8 mouse cellular contexts compared by ENCODE assay signal in genomic region chr17:43326726-43327700, GRCm38 (mm10). TPM values are rescaled to one million over a fixed set of nuclear protein-coding genes. Genes with fewer than 3 reads are reported as not detected.
A peak's percentile ranks its signal among the peaks of the same experiment; 100 is the strongest.
DNase-seq lines count a peak whose midpoint lies in the region; ATAC-seq and TF ChIP-seq lines count a peak whose summit lies in the region.

No protein-coding gene starts in this region.

- TF ChIP-seq POLR2A in thymus, adult 2 months (IDR thresholded peaks at IDR 0.05; ENCODE audit: control insufficient read depth, extremely low read depth, insufficient read depth, low read length, poor library complexity): no peak
- TF ChIP-seq POLR2A in heart, adult 2 months (IDR thresholded peaks at IDR 0.05; ENCODE audit: insufficient read depth, low read depth, low read length): no peak

- 13% methylated on average over 29 of the region's 29 CpGs for WGBS in thymus, adult 2 months
- WGBS in heart, adult 2 months: 18% methylated on average over 28 of the region's 29 CpGs
- WGBS in intestine, postnatal 0 days: 17% methylated on average over 29 of the region's 29 CpGs
- 7% methylated on average over 28 of the region's 29 CpGs for WGBS in liver, embryonic 13.5 days (ENCODE audit: insufficient replicate concordance)

- peak overlapping the region; percentile 60 for H3K4me2 ChIP-seq in intestine, postnatal 0 days (replicated peaks; ENCODE audit: low read depth)
- H3K4me2 ChIP-seq in liver, embryonic 13.5 days: peak overlapping the region; percentile 65

- H3K27me3 ChIP-seq in thymus, adult 2 months (ENCODE audit: control insufficient read depth, insufficient read depth, low read length): no peaks in the 10 kb centered on the region
- H3K27me3 ChIP-seq in heart, adult 2 months (ENCODE audit: control insufficient read depth, insufficient read depth, low read length): no peaks in the 10 kb centered on the region
- no peaks in the 10 kb centered on the region for H3K27me3 ChIP-seq in intestine, postnatal 0 days (replicated peaks; ENCODE audit: control insufficient read depth, insufficient read depth, low read length)
- H3K27me3 ChIP-seq in liver, embryonic 13.5 days: no peaks in the 10 kb centered on the region

- no peak overlapping the region for H3K9ac ChIP-seq in heart, adult 2 months (ENCODE audit: low read depth, low read length)
- H3K9ac ChIP-seq in intestine, postnatal 0 days (ENCODE audit: low read depth, low read length): peak overlapping the region; percentile 11; the same call in 1 of the 2 replicates
- H3K9ac ChIP-seq in liver, embryonic 13.5 days: peak overlapping the region; percentile 61

- H3K4me1 ChIP-seq in thymus, adult 2 months (replicated peaks; ENCODE audit: control insufficient read depth, insufficient read depth, low read length): no peaks in the 10 kb centered on the region
- H3K4me1 ChIP-seq in heart, adult 2 months (ENCODE audit: control insufficient read depth, insufficient read depth, low read length): peaks cover 5% of the 10 kb centered on the region
- H3K4me1 ChIP-seq in intestine, postnatal 0 days (replicated peaks; ENCODE audit: control insufficient read depth, insufficient read depth, low read length): no peaks in the 10 kb centered on the region
- peaks cover 68% of the 10 kb centered on the region for H3K4me1 ChIP-seq in liver, embryonic 13.5 days (replicated peaks)

- peak; percentile 20 for DNase-seq in thymus, adult 2 months
- DNase-seq in thymus, adult 18-20 months: no peak
- DNase-seq in embryo, embryonic 10.5 days (ENCODE audit: low spot score): peak; percentile 90
- peak; percentile 55 to 76 for DNase-seq in heart, adult 2 months
- DNase-seq in liver, embryonic 13.5 days: peak; percentile 59
- peak; percentile 21 for DNase-seq in thymus, postnatal 25 days

- peak; percentile 77 for ATAC-seq in intestine, postnatal 0 days
- ATAC-seq in liver, embryonic 13.5 days (ENCODE audit: low read depth): no peak
- ATAC-seq in monocyte, adult 5-6 weeks (replicated peaks; ENCODE audit: insufficient number of reproducible peaks, low FRiP score, low TSS enrichment, poor library complexity, severe bottlenecking): 0 out of 2 replicates have a peak, but pooled peaks have one; percentile 47

- TF ChIP-seq EP300 in heart, adult 2 months (IDR thresholded peaks at IDR 0.05; ENCODE audit: insufficient read depth, low read depth, low read length): peak; percentile 92; the same call in 1 of the 2 replicates

- TF ChIP-seq CTCF in thymus, adult 2 months (IDR thresholded peaks at IDR 0.05; ENCODE audit: borderline replicate concordance, control insufficient read depth, extremely low read depth, insufficient read depth, low read length, poor library complexity): no peak
- peak; percentile 71 for TF ChIP-seq CTCF in heart, adult 2 months (IDR thresholded peaks at IDR 0.05)
- peak; percentile 83 for TF ChIP-seq CTCF in intestine, postnatal 0 days (IDR thresholded peaks at IDR 0.05; ENCODE audit: low read depth)

- no peak overlapping the region for H3K27ac ChIP-seq in thymus, adult 2 months (ENCODE audit: control insufficient read depth, insufficient read depth, low read length)
- H3K27ac ChIP-seq in heart, adult 2 months: peak overlapping the region; percentile 72
- peak overlapping the region; percentile 15; the same call in 1 of the 2 replicates for H3K27ac ChIP-seq in intestine, postnatal 0 days (ENCODE audit: low read depth, low read length)
- H3K27ac ChIP-seq in liver, embryonic 13.5 days: peak overlapping the region; percentile 93

- H3K36me3 ChIP-seq in thymus, adult 2 months (ENCODE audit: control insufficient read depth, insufficient read depth, low read length): no peaks in the 10 kb centered on the region
- no peaks in the 10 kb centered on the region for H3K36me3 ChIP-seq in heart, adult 2 months (ENCODE audit: control insufficient read depth, insufficient read depth, low read length)
- no peaks in the 10 kb centered on the region for H3K36me3 ChIP-seq in intestine, postnatal 0 days (ENCODE audit: control insufficient read depth, insufficient read depth)
- no peaks in the 10 kb centered on the region for H3K36me3 ChIP-seq in liver, embryonic 13.5 days

- H3K79me2 ChIP-seq in heart, adult 2 months (replicated peaks; ENCODE audit: control insufficient read depth, insufficient read depth, low read length): no peaks in the 10 kb centered on the region

- intact Hi-C loops in heart, adult 2 months (cut with DNase I): loop anchor here (1.0 to 5.0 kb wide), 4 partner anchors 34 to 131 kb away; partner anchors contain the start of gene Adgrf5

- no peaks in the 10 kb centered on the region for H3K9me3 ChIP-seq in intestine, postnatal 0 days (ENCODE audit: control insufficient read depth)
- no peaks in the 10 kb centered on the region for H3K9me3 ChIP-seq in liver, embryonic 13.5 days (replicated peaks)

- no peak overlapping the region for H3K4me3 ChIP-seq in thymus, adult 2 months (ENCODE audit: control insufficient read depth, insufficient read depth, low read length)
- peak overlapping the region; percentile 36 for H3K4me3 ChIP-seq in heart, adult 2 months
- H3K4me3 ChIP-seq in intestine, postnatal 0 days (ENCODE audit: low read depth, low read length): peak overlapping the region; percentile 21
- H3K4me3 ChIP-seq in liver, embryonic 13.5 days (replicated peaks): peak overlapping the region; percentile 42

RNA-seq across cellular contexts. Expression of gene Adgrf5, which starts 33.2 kb away (rescaled TPM):
- 4.5 and 5.7 TPM in 2 replicates for polyA plus RNA-seq in thymus, adult 2 months (2012; rRNA removed)
- total RNA-seq in heart, adult 2 months (2021): 100 to 1,000 TPM; 184 to 231 TPM
- polyA plus RNA-seq in heart, adult 2 months (2012; rRNA removed): 57.7 and 116 TPM in 2 replicates
- 3.7 and 4.2 TPM in 2 replicates for polyA plus RNA-seq in intestine, postnatal 0 days (2015; fragmentation: Nextera tagmentation; extraction: Ambion mirVana)
- 2.3 and 3.9 TPM in 2 replicates for polyA plus RNA-seq in liver, embryonic 13.5 days (2015; fragmentation: Nextera tagmentation; extraction: Ambion mirVana)
- total RNA-seq in monocyte, adult 5-6 weeks (2017): not detected in 3 replicates

RNA-seq across cellular contexts. Expression of gene Adgrf1, which starts 56.9 kb away (rescaled TPM):
- polyA plus RNA-seq in thymus, adult 2 months (2012; rRNA removed): 0.04 and 0.08 TPM in 2 replicates
- not detected for total RNA-seq in heart, adult 2 months (2021)
- 0.02 and 0.12 TPM in 2 replicates for polyA plus RNA-seq in heart, adult 2 months (2012; rRNA removed)
- 0.38 and 0.55 TPM in 2 replicates for polyA plus RNA-seq in intestine, postnatal 0 days (2015; fragmentation: Nextera tagmentation; extraction: Ambion mirVana)
- 0.16 and 0.39 TPM in 2 replicates for polyA plus RNA-seq in liver, embryonic 13.5 days (2015; fragmentation: Nextera tagmentation; extraction: Ambion mirVana)
- not detected in 3 replicates for total RNA-seq in monocyte, adult 5-6 weeks (2017)

Comparison
In these comparisons a context has a peak if more than half of its experiments do, and no peak if none do; other contexts are left out.
1. DNase-seq: peak in thymus, adult 2 months (single experiment), embryo, embryonic 10.5 days (single experiment), heart, adult 2 months (2 of 2), liver, embryonic 13.5 days (single experiment) and thymus, postnatal 25 days (single experiment); none in thymus, adult 18-20 months (0 of 2).